Mouse (Mus musculus): ENCODE measurements at regions not wholly inside any gene's neighbourhood (a gene's known extent, or its start where the extent isn't known, plus 50 kb on each side); places are given as distances from the start of the nearest gene placed in this dataset.
"Not testable (repeated sequence)": the region's sequence is repeated elsewhere in the genome, so short reads cannot be mapped to it uniquely, and the experiment has no call there.

- no peak for DNase-seq
These were observed 131.1 kb downstream of the Phlda1 start for GRCm38 (mm10) chr10:111637084-111637735.

GRCm38 (mm10) chr10:111639866-111640265 is 133.8 kb downstream of the Phlda1 start:
- no peak for DNase-seq

- DNase-seq: no peak
These were observed 136.6 kb downstream of the Phlda1 start for GRCm38 (mm10) chr10:111642683-111643082.

GRCm38 (mm10) chr10:111653773-111654172 is 147.7 kb downstream of the Phlda1 start:
- DNase-seq: not testable (repeated sequence)

GRCm38 (mm10) chr10:111654364-111655226 is 148.5 kb downstream of the Phlda1 start:
- DNase-seq: no peak

- no peak for DNase-seq
These were observed 152.7 kb downstream of the Phlda1 start for GRCm38 (mm10) chr10:111658828-111659227.

- no peak for DNase-seq
These were observed 156.6 kb downstream of the Phlda1 start for GRCm38 (mm10) chr10:111662665-111663064.

- DNase-seq: no peak
These were observed 159.7 kb downstream of the Phlda1 start for GRCm38 (mm10) chr10:111665834-111666233.

GRCm38 (mm10) chr10:111666963-111667362 is 160.9 kb downstream of the Phlda1 start:
- DNase-seq: no peak

GRCm38 (mm10) chr10:111668639-111669038 is 162.6 kb downstream of the Phlda1 start:
- DNase-seq: no peak

- DNase-seq: peak; percentile 27
These were observed 163.6 kb downstream of the Phlda1 start for GRCm38 (mm10) chr10:111669658-111670057.

GRCm38 (mm10) chr10:111670666-111671065 is 164.6 kb downstream of the Phlda1 start:
- DNase-seq: no peak

- DNase-seq: peak; percentile 26 to 34
These were observed 166.6 kb downstream of the Phlda1 start for GRCm38 (mm10) chr10:111672454-111673316.

- no peak for DNase-seq
These were observed 167.2 kb downstream of the Phlda1 start for GRCm38 (mm10) chr10:111673317-111673610.

GRCm38 (mm10) chr10:111676255-111676654 is 170.2 kb downstream of the Phlda1 start:
- peak; percentile 10 to 14 for DNase-seq

GRCm38 (mm10) chr10:111680919-111681318 is 174.8 kb downstream of the Phlda1 start:
- no peak for DNase-seq

- no peak for DNase-seq
These were observed 178.6 kb downstream of the Phlda1 start for GRCm38 (mm10) chr10:111684409-111685346.

- no peak for DNase-seq
These were observed 180.5 kb downstream of the Phlda1 start for GRCm38 (mm10) chr10:111686585-111686984.

- DNase-seq: peak; percentile 54 to 58
These were observed 183.5 kb downstream of the Phlda1 start for GRCm38 (mm10) chr10:111689587-111689986.

GRCm38 (mm10) chr10:111693762-111694161 is 187.7 kb downstream of the Phlda1 start:
- DNase-seq: no peak

GRCm38 (mm10) chr10:111694227-111695200 is 188.4 kb downstream of the Phlda1 start:
- peak; percentile 35 to 40 for DNase-seq
